Mouse (Mus musculus): Measurements from ENCODE around the gene 4930518I15Rik. TPM values are rescaled to one million over a fixed set of nuclear protein-coding genes. Genes with fewer than 3 reads are reported as not detected.
A peak's percentile ranks its signal among the peaks of the same experiment; 100 is the strongest.

Gene 4930518I15Rik
- polyA plus RNA-seq, 1 experiment from 2014 or later: 11.6 TPM

DNA sequence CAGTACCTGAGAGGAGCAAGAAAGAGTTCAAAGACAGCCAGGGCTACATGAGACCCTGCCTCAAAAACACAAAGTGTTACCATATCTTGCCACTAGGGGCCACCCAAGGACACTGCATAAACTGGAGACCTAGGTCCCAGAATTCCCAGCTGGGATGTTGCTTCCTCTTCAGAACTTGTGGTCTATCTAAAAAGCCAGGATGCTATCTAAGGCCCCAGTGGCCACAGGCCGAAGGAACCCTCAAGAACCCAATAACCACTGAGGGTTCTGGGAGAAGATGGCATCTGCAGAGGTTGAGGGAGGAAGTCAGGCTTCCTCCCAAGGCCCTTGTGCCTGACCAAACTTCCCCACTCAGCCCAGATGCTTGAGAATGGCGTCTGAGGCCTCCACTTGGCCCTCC is 48.2 kb downstream of the 4930518I15Rik start:
- no peaks in the 10 kb centered on the region for H3K27me3 ChIP-seq
- peaks cover 10% of the 10 kb centered on the region; the same call in 1 of the 2 replicates for H3K4me1 ChIP-seq
- H3K27ac ChIP-seq (replicated peaks): no peak overlapping the region
- H3K4me3 ChIP-seq: no peak overlapping the region
- no peaks in the 10 kb centered on the region for H3K36me3 ChIP-seq
- no peak overlapping the region for H3K4me2 ChIP-seq (replicated peaks)
- WGBS: 41% methylated on average over 2 of the region's 2 CpGs
- no peak overlapping the region for H3K9ac ChIP-seq (replicated peaks)
- H3K9me3 ChIP-seq: no peaks in the 10 kb centered on the region
- ATAC-seq (ENCODE audit: low FRiP score, low read depth): 0 out of 2 replicates have a peak, but pooled peaks have one; percentile 38

DNA sequence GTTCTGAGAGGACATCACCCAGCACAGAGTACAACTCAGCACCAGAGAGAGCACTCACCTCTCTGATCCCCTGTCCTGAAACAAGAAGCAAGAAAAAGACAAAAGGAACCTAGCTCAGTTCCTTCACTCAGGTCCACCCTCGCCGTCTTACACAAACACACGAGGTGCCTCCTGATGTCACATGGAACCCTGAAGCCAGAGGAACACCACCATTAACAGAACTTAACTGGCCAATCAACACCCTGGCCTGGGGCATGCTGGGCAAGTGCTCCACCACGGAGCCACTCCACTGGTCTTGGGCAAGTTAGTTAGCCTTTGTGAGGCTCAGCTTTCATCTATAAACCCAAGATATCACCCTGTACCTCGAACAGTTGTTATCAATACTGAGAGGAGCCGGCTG is 50.9 kb downstream of the 4930518I15Rik start:
- ATAC-seq (ENCODE audit: low FRiP score, low read depth): no peak
- no peaks in the 10 kb centered on the region for H3K36me3 ChIP-seq
- no peak overlapping the region for H3K27ac ChIP-seq (replicated peaks)
- H3K4me3 ChIP-seq: no peak overlapping the region
- no peaks in the 10 kb centered on the region for H3K27me3 ChIP-seq
- 79% methylated on average over 6 of the region's 6 CpGs for WGBS
- H3K4me1 ChIP-seq: no peaks in the 10 kb centered on the region
- H3K9ac ChIP-seq (replicated peaks): no peak overlapping the region
- no peaks in the 10 kb centered on the region for H3K9me3 ChIP-seq
- H3K4me2 ChIP-seq (replicated peaks): no peak overlapping the region

Other genes starting within 250 kb of the 4930518I15Rik start
- 190 and 195 TPM in 2 replicates for gene Dlgap4, start 244.2 kb downstream of the 4930518I15Rik start, polyA plus RNA-seq (2016; fragmentation: Nextera tagmentation; extraction: Ambion mirVana)
- 107 and 144 TPM in 2 replicates for gene Myl9, start 82.5 kb downstream of the 4930518I15Rik start, polyA plus RNA-seq (2016; fragmentation: Nextera tagmentation; extraction: Ambion mirVana)
- 75.2 and 76.9 TPM in 2 replicates for gene Tgif2, start 17.9 kb downstream of the 4930518I15Rik start, polyA plus RNA-seq (2016; fragmentation: Nextera tagmentation; extraction: Ambion mirVana)
- 175 and 176 TPM in 2 replicates for gene Rab5if, start 5.2 kb upstream of the 4930518I15Rik start, polyA plus RNA-seq (2016; fragmentation: Nextera tagmentation; extraction: Ambion mirVana)
- 0.34 and 0.37 TPM in 2 replicates for gene Sla2, start 29.2 kb upstream of the 4930518I15Rik start, polyA plus RNA-seq (2016; fragmentation: Nextera tagmentation; extraction: Ambion mirVana)
- gene Ndrg3, start 134.1 kb upstream of the 4930518I15Rik start, polyA plus RNA-seq (2016; fragmentation: Nextera tagmentation; extraction: Ambion mirVana): 51.6 and 53.8 TPM in 2 replicates
- gene Dsn1, start 149.2 kb upstream of the 4930518I15Rik start, polyA plus RNA-seq (2016; fragmentation: Nextera tagmentation; extraction: Ambion mirVana): 44.5 and 45.0 TPM in 2 replicates
- gene Soga1, start 221.3 kb upstream of the 4930518I15Rik start, polyA plus RNA-seq (2016; fragmentation: Nextera tagmentation; extraction: Ambion mirVana): 6.9 and 7.3 TPM in 2 replicates
- gene Tldc2, start 229.1 kb upstream of the 4930518I15Rik start, polyA plus RNA-seq (2016; fragmentation: Nextera tagmentation; extraction: Ambion mirVana): not detected in 2 replicates